Comparison of ENCODE assay signal across 10 mouse cellular contexts in the genomic region with DNA sequence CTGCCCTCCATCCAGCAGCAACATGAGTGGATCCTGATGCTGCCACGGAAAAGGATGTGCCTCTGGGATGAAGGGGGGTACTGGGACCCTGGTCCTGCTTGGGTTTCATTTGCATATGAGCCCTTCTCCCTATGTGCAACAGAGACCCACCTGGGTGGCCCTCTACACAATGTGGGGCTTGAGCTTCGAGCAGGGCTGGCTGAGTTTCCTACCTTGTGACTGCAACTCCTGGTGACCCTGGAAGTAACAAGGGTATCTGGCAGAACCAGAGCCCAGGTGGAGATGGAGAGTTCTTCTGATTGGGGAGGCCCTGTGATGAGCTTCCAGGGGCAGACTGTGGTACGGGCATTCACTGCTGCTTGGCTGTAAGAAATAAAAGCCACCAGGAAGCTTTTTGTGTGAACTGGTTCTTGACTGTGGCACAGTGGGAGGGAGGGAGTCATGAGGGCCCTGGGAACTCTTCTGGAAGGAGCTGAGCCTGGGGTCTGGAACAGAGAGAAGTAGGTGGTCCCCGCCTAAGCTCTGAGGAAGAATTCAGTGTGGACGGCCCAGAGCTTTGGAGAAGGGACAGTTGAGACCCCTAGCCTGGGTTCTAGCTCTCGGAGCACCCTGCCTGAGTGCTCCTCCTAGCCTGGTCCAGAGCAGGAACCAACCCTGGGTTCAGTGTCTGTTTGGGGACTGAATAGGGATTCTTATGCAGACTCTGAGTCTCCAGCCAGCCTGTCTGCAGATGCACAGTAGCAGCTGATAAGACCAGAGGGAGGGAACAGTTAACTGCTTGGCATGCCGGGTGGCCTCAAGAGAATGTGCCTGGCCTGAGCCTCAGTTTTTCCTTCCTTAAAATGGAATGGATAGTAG. TPM values are rescaled to one million over a fixed set of nuclear protein-coding genes. Genes with fewer than 3 reads are reported as not detected.
A peak's percentile ranks its signal among the peaks of the same experiment; 100 is the strongest.
DNase-seq lines count a peak whose midpoint lies in the region; ATAC-seq and TF ChIP-seq lines count a peak whose summit lies in the region.
"Had no signal": no experiment of that assay in that cellular context is flagged by ENCODE, and none has a peak within 500 bp of the region (broad histone marks: within the 10 kb centered on the region; RNA-seq: fewer than 3 reads in every experiment).

No protein-coding gene starts in this region.

- H3K4me1 ChIP-seq in heart, embryonic 13.5 days, result peaks cover 70% of the 10 kb centered on the region
- H3K4me1 ChIP-seq in spleen, adult 2 months (ENCODE audit: control insufficient read depth, insufficient read depth, insufficient read length), result no peaks in the 10 kb centered on the region
- H3K4me1 ChIP-seq in limb, embryonic 13.5 days, result peaks cover 63% of the 10 kb centered on the region
- peaks cover 20% of the 10 kb centered on the region for H3K4me1 ChIP-seq in stomach, postnatal 0 days (replicated peaks; ENCODE audit: control insufficient read depth, insufficient read depth)
- H3K4me1 ChIP-seq: hindbrain, embryonic 15.5 days had no signal

- H3K36me3 ChIP-seq in heart, embryonic 13.5 days, result no peaks in the 10 kb centered on the region
- no peaks in the 10 kb centered on the region for H3K36me3 ChIP-seq in spleen, adult 2 months (ENCODE audit: control insufficient read depth, insufficient read depth, low read length)
- no peaks in the 10 kb centered on the region for H3K36me3 ChIP-seq in limb, embryonic 13.5 days
- H3K36me3 ChIP-seq in stomach, postnatal 0 days (ENCODE audit: control insufficient read depth, insufficient read depth, low read length), result no peaks in the 10 kb centered on the region
- H3K36me3 ChIP-seq: hindbrain, embryonic 15.5 days had no signal

- no peaks in the 10 kb centered on the region for H3K27me3 ChIP-seq in heart, embryonic 13.5 days (replicated peaks)
- no peaks in the 10 kb centered on the region for H3K27me3 ChIP-seq in spleen, adult 2 months (ENCODE audit: control insufficient read depth, insufficient read depth, low read length)
- H3K27me3 ChIP-seq in limb, embryonic 13.5 days, result no peaks in the 10 kb centered on the region
- H3K27me3 ChIP-seq in stomach, postnatal 0 days (ENCODE audit: control insufficient read depth, insufficient read depth, low read length), result no peaks in the 10 kb centered on the region
- H3K27me3 ChIP-seq: hindbrain, embryonic 15.5 days had no signal

- H3K4me2 ChIP-seq in heart, embryonic 13.5 days, result peak overlapping the region; percentile 23; the same call in 1 of the 2 replicates
- H3K4me2 ChIP-seq in limb, embryonic 13.5 days (replicated peaks), result no peak overlapping the region
- H3K4me2 ChIP-seq in stomach, postnatal 0 days (replicated peaks; ENCODE audit: low read depth), result no peak overlapping the region; the same call in 1 of the 2 replicates
- H3K4me2 ChIP-seq: hindbrain, embryonic 15.5 days had no signal

- no peak for TF ChIP-seq CTCF in spleen, adult 2 months (IDR thresholded peaks at IDR 0.05; ENCODE audit: extremely low read depth, insufficient read depth, insufficient read length, insufficient replicate concordance)
- no peak for TF ChIP-seq CTCF in stomach, postnatal 0 days (IDR thresholded peaks at IDR 0.05; ENCODE audit: low read depth)

- WGBS in heart, embryonic 13.5 days, result 49% methylated on average over 7 of the region's 7 CpGs
- 76% methylated on average over 7 of the region's 7 CpGs for WGBS in spleen, adult 2 months
- WGBS in limb, embryonic 13.5 days, result 69% methylated on average over 7 of the region's 7 CpGs
- WGBS in stomach, postnatal 0 days, result 50% methylated on average over 7 of the region's 7 CpGs

- no peak for TF ChIP-seq EP300 in stomach, postnatal 0 days (optimal IDR thresholded peaks at IDR 0.05)

- no peaks in the 10 kb centered on the region for H3K9me3 ChIP-seq in heart, embryonic 13.5 days
- H3K9me3 ChIP-seq in limb, embryonic 13.5 days, result no peaks in the 10 kb centered on the region
- no peaks in the 10 kb centered on the region for H3K9me3 ChIP-seq in stomach, postnatal 0 days (ENCODE audit: control insufficient read depth, low read length)
- H3K9me3 ChIP-seq: hindbrain, embryonic 15.5 days had no signal

- no peak for DNase-seq in heart, adult 9 months (ENCODE audit: low spot score in 2 of 2)
- no peak for DNase-seq in spleen, adult 2 months (ENCODE audit: low read depth in 1 of 2, low spot score in 2 of 2)
- no peak for DNase-seq in spleen, postnatal 14 days (ENCODE audit: low spot score in 2 of 2)
- no peak for DNase-seq in stomach, postnatal 0 days (ENCODE audit: low spot score)
- DNase-seq in cerebellum, adult 11-12 months, result no peak

- no peak for ATAC-seq in heart, embryonic 13.5 days (ENCODE audit: extremely low read depth, insufficient number of reproducible peaks, low FRiP score, low TSS enrichment)
- no peak for ATAC-seq in limb, embryonic 13.5 days (ENCODE audit: low FRiP score, low read depth)
- peak; percentile 30; the same call in 1 of the 2 replicates for ATAC-seq in stomach, postnatal 0 days (ENCODE audit: low FRiP score, low TSS enrichment)
- ATAC-seq in inflammation-experienced regulatory T-cells, adult 6 months, result no peak

- peak overlapping the region; percentile 85 for H3K27ac ChIP-seq in heart, embryonic 13.5 days (replicated peaks)
- H3K27ac ChIP-seq in spleen, adult 2 months (ENCODE audit: insufficient read depth, low read length), result peak overlapping the region; percentile 61
- H3K27ac ChIP-seq in limb, embryonic 13.5 days, result no peak overlapping the region; the same call in 1 of the 2 replicates
- peak overlapping the region; percentile 98 for H3K27ac ChIP-seq in stomach, postnatal 0 days (replicated peaks)
- H3K27ac ChIP-seq: hindbrain, embryonic 15.5 days had no signal

- no peak overlapping the region for H3K4me3 ChIP-seq in heart, embryonic 13.5 days
- no peak overlapping the region for H3K4me3 ChIP-seq in spleen, adult 2 months (ENCODE audit: extremely low read depth, insufficient read depth, insufficient read length)
- H3K4me3 ChIP-seq in limb, embryonic 13.5 days, result no peak overlapping the region
- H3K4me3 ChIP-seq in stomach, postnatal 0 days (ENCODE audit: low read depth, low read length), result no peak overlapping the region
- H3K4me3 ChIP-seq: hindbrain, embryonic 15.5 days had no signal

- no peak for TF ChIP-seq POLR2A in spleen, adult 2 months (IDR thresholded peaks at IDR 0.05; ENCODE audit: low read depth, low read length)

- H3K9ac ChIP-seq in heart, embryonic 13.5 days, result peak overlapping the region; percentile 41
- H3K9ac ChIP-seq in limb, embryonic 13.5 days, result 0 out of 2 replicates have a peak overlapping the region, but pooled peaks have one; percentile 8
- H3K9ac ChIP-seq in stomach, postnatal 0 days (ENCODE audit: low read length), result peak overlapping the region; percentile 48
- H3K9ac ChIP-seq: hindbrain, embryonic 15.5 days had no signal

RNA-seq across cellular contexts. Expression of a gene that starts 1.0 kb away (rescaled TPM):
- polyA plus RNA-seq in heart, embryonic 13.5 days (2015; fragmentation: Nextera tagmentation; extraction: Ambion mirVana), result 0.78 and 1.1 TPM in 2 replicates
- polyA plus RNA-seq in spleen, adult 2 months (2012; rRNA removed), result 0.69 and 0.79 TPM in 2 replicates
- polyA plus RNA-seq in limb, embryonic 13.5 days (2015; fragmentation: Nextera tagmentation; extraction: Ambion mirVana), result 1.7 and 2.3 TPM in 2 replicates
- polyA plus RNA-seq in stomach, postnatal 0 days (2015; fragmentation: Nextera tagmentation; extraction: Ambion mirVana), result 6.1 and 7.8 TPM in 2 replicates
- not detected for polyA plus RNA-seq in inflammation-experienced regulatory T-cells, adult 6 months (2017; shearing (Covaris generic))

RNA-seq across cellular contexts. Expression of a gene that starts 1.9 kb away (rescaled TPM):
- 0.21 and 0.43 TPM in 2 replicates for polyA plus RNA-seq in heart, embryonic 13.5 days (2015; fragmentation: Nextera tagmentation; extraction: Ambion mirVana)
- 0.12 and 0.15 TPM in 2 replicates for polyA plus RNA-seq in spleen, adult 2 months (2012; rRNA removed)
- 0.33 and 0.63 TPM in 2 replicates for polyA plus RNA-seq in limb, embryonic 13.5 days (2015; fragmentation: Nextera tagmentation; extraction: Ambion mirVana)
- polyA plus RNA-seq in stomach, postnatal 0 days (2015; fragmentation: Nextera tagmentation; extraction: Ambion mirVana), result 0.27 and 0.30 TPM in 2 replicates
- polyA plus RNA-seq in inflammation-experienced regulatory T-cells, adult 6 months (2017; shearing (Covaris generic)), result under 1 TPM in 1 of 3 experiments, not detected in 2; 0.23 TPM

RNA-seq across cellular contexts. Expression of a gene that starts 17.9 kb away (rescaled TPM):
- polyA plus RNA-seq in heart, embryonic 13.5 days (2015; fragmentation: Nextera tagmentation; extraction: Ambion mirVana), result not detected in 2 replicates
- polyA plus RNA-seq in spleen, adult 2 months (2012; rRNA removed), result not detected in 2 replicates
- not detected in 2 replicates for polyA plus RNA-seq in limb, embryonic 13.5 days (2015; fragmentation: Nextera tagmentation; extraction: Ambion mirVana)
- not detected in 2 replicates for polyA plus RNA-seq in stomach, postnatal 0 days (2015; fragmentation: Nextera tagmentation; extraction: Ambion mirVana)
- not detected for polyA plus RNA-seq in inflammation-experienced regulatory T-cells, adult 6 months (2017; shearing (Covaris generic))
- polyA plus RNA-seq: hindbrain, embryonic 15.5 days; liver, embryonic 16.5 days had no signal

RNA-seq across cellular contexts. Expression of a gene that starts 27.3 kb away (rescaled TPM):
- polyA plus RNA-seq in heart, embryonic 13.5 days (2015; fragmentation: Nextera tagmentation; extraction: Ambion mirVana), result not detected in 2 replicates
- not detected in 2 replicates for polyA plus RNA-seq in spleen, adult 2 months (2012; rRNA removed)
- polyA plus RNA-seq in limb, embryonic 13.5 days (2015; fragmentation: Nextera tagmentation; extraction: Ambion mirVana), result not detected in 2 replicates
- not detected in 2 replicates for polyA plus RNA-seq in stomach, postnatal 0 days (2015; fragmentation: Nextera tagmentation; extraction: Ambion mirVana)
- not detected for polyA plus RNA-seq in inflammation-experienced regulatory T-cells, adult 6 months (2017; shearing (Covaris generic))
- polyA plus RNA-seq: hindbrain, embryonic 15.5 days; liver, embryonic 16.5 days had no signal

RNA-seq across cellular contexts. Expression of a gene that starts 42.9 kb away (rescaled TPM):
- not detected in 2 replicates for polyA plus RNA-seq in heart, embryonic 13.5 days (2015; fragmentation: Nextera tagmentation; extraction: Ambion mirVana)
- polyA plus RNA-seq in spleen, adult 2 months (2012; rRNA removed), result not detected in 2 replicates
- not detected in 2 replicates for polyA plus RNA-seq in limb, embryonic 13.5 days (2015; fragmentation: Nextera tagmentation; extraction: Ambion mirVana)
- not detected in 2 replicates for polyA plus RNA-seq in stomach, postnatal 0 days (2015; fragmentation: Nextera tagmentation; extraction: Ambion mirVana)
- polyA plus RNA-seq in inflammation-experienced regulatory T-cells, adult 6 months (2017; shearing (Covaris generic)), result not detected
- polyA plus RNA-seq: hindbrain, embryonic 15.5 days; liver, embryonic 16.5 days had no signal
